Mouse (Mus musculus) cerebellum, adult (tissue): ENCODE measurements around the gene Pdia2.

Experiments
- ATAC-seq: cut with Nextera tagmentation; 2 replicates; pipeline ENCODE4 v1.9.2; 2017; ENCODE audit warnings: mild to moderate bottlenecking, moderate library complexity, mixed read lengths; ENCODE audit not compliant: insufficient number of reproducible peaks, low FRiP score, low TSS enrichment

Pdia2 gene

GRCm38 (mm10) chr17:26198892-26199291, at the start of gene Pdia2:
Gene Pdia2, minus strand, starts transcription at chr17:26199087.
- ATAC-seq, result no peak

GRCm38 (mm10) chr17:26244101-26244841, 45.4 kb upstream of the Pdia2 start, which contains the start of gene Fam234a:
Gene Fam234a, minus strand, starts transcription at chr17:26244242.
- peak; percentile 94 for ATAC-seq

- peak; percentile 38; the same call in 1 of the 2 replicates for ATAC-seq
Measured at GRCm38 (mm10) chr17:26243471-26244100, 44.7 kb upstream of the Pdia2 start.

- no peak for ATAC-seq
Measured at GRCm38 (mm10) chr17:26240990-26241389, 42.1 kb upstream of the Pdia2 start.

- no peak for ATAC-seq
Measured at GRCm38 (mm10) chr17:26240120-26240790, 41.4 kb upstream of the Pdia2 start.

GRCm38 (mm10) chr17:26239551-26239950, 40.7 kb upstream of the Pdia2 start:
- ATAC-seq, result no peak

- no peak for ATAC-seq
Measured at GRCm38 (mm10) chr17:26237667-26238066, 38.8 kb upstream of the Pdia2 start.

- ATAC-seq, result no peak
Measured at GRCm38 (mm10) chr17:26235077-26235815, 36.4 kb upstream of the Pdia2 start.

- no peak for ATAC-seq
Measured at GRCm38 (mm10) chr17:26234386-26234785, 35.5 kb upstream of the Pdia2 start.

- ATAC-seq, result no peak
Measured at GRCm38 (mm10) chr17:26232863-26233262, 34.0 kb upstream of the Pdia2 start.

- ATAC-seq, result no peak
Measured at GRCm38 (mm10) chr17:26231156-26231555, 32.3 kb upstream of the Pdia2 start.

GRCm38 (mm10) chr17:26229776-26230175, 30.9 kb upstream of the Pdia2 start:
- no peak for ATAC-seq

GRCm38 (mm10) chr17:26225150-26225549, 26.3 kb upstream of the Pdia2 start:
- ATAC-seq, result no peak

GRCm38 (mm10) chr17:26221508-26221907, 22.6 kb upstream of the Pdia2 start:
- no peak for ATAC-seq

- ATAC-seq, result no peak
Measured at GRCm38 (mm10) chr17:26212681-26213080, 13.8 kb upstream of the Pdia2 start.

- ATAC-seq, result no peak
Measured at GRCm38 (mm10) chr17:26212241-26212640, 13.4 kb upstream of the Pdia2 start.

GRCm38 (mm10) chr17:26207686-26208085, 8.8 kb upstream of the Pdia2 start, which contains the start of gene Arhgdig:
Gene Arhgdig, minus strand, starts transcription at chr17:26207786.
- ATAC-seq, result no peak

GRCm38 (mm10) chr17:26206392-26206791, 7.5 kb upstream of the Pdia2 start:
- ATAC-seq, result no peak

GRCm38 (mm10) chr17:26204766-26205165, 5.9 kb upstream of the Pdia2 start:
- no peak for ATAC-seq

- no peak for ATAC-seq
Measured at GRCm38 (mm10) chr17:26203321-26203811, 4.5 kb upstream of the Pdia2 start.
